Mouse (Mus musculus): Measurements from ENCODE around the gene Slc30a5. TPM values are rescaled to one million over a fixed set of nuclear protein-coding genes. Genes with fewer than 3 reads are reported as not detected.

Slc30a5 gene
- total and polyA plus RNA-seq, 3 experiments = 10.0 to 86.3 (median 72.5) TPM

DNA sequence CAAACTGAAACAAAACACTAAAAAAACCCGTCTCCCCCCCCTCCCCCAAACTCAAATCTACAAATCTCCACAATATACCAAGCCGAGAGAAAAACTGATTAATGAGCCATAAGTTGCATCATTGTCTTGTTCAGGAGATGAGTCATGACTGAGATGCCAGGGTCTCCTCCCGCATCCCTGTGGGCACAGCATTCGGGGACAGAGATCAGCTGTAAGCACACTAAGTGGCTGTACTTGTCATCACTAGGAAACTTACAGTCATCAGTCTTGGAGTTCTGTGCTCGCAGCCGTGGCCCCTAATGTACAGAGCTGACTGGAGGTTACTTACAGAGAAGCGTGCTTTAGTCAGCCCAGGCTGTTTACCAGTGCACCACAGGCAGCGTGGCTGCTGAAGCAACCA lies 13.0 kb upstream of the Slc30a5 start:
- DNase-seq (ENCODE audit: low spot score) = no peak
- Histone ChIP-seq H3K4me3 (ENCODE audit: low read depth, low read length) (no peak overlapping the region), H3K27me3 (ENCODE audit: insufficient read depth, low read length) (peaks cover 36% of the 10 kb centered on the region), H3K4me1 (ENCODE audit: insufficient read depth, low read depth, low read length) (peaks cover 11% of the 10 kb centered on the region; the same call in 1 of the 2 replicates), H3K9me3 (replicated peaks) (0 out of 2 replicates have a peak, but pooled peaks cover 2% of the 10 kb centered on the region), H3K36me3 (replicated peaks) (no peaks in the 10 kb centered on the region)
- TF ChIP-seq CTCF (IDR thresholded peaks at IDR 0.05; ENCODE audit: low read depth, low read length) (no peak), TAL1 (conservative IDR thresholded peaks at IDR 0.05; ENCODE audit: low read depth, low read length) (no peak), GATA2 (IDR thresholded peaks at IDR 0.05; ENCODE audit: borderline replicate concordance, low read depth, low read length) (no peak), GATA1 (IDR thresholded peaks at IDR 0.05; ENCODE audit: borderline replicate concordance, low read length) (no peak), POLR2AphosphoS5 (IDR thresholded peaks at IDR 0.05; ENCODE audit: insufficient replicate concordance, low read depth, low read length) (no peak)
- ATAC-seq (ENCODE audit: extremely low read depth, insufficient number of reproducible peaks, low FRiP score, poor library complexity, severe bottlenecking) = no peak

DNA sequence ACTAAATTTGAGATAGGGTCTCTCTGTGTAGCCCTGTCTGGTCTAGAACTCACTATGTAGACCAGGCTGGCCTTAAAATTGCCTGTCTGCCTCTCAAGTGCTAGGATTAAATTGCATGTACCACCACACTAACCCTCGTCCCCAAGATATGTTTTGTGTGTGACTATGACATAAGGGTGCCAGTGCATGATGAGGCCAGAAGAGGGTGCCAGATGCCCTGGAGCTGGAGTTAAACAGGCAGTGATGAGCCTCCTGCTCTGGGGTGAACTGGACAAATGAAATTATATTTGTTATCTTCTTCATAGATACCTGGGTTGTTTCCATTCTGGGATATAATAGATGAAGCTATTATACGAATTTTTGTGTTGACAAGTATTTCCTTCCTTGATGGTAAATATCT lies 10.7 kb upstream of the Slc30a5 start:
- Histone ChIP-seq H3K9me3 (replicated peaks) (no peaks in the 10 kb centered on the region), H3K4me3 (ENCODE audit: low read depth, low read length) (no peak overlapping the region), H3K4me1 (ENCODE audit: insufficient read depth, low read depth, low read length) (peaks cover 9% of the 10 kb centered on the region; the same call in 1 of the 2 replicates), H3K27me3 (ENCODE audit: insufficient read depth, low read length) (peaks cover 42% of the 10 kb centered on the region), H3K36me3 (replicated peaks) (no peaks in the 10 kb centered on the region)
- ATAC-seq (ENCODE audit: extremely low read depth, insufficient number of reproducible peaks, low FRiP score, poor library complexity, severe bottlenecking) (no peak; the same call in 1 of the 2 replicates), DNase-seq (ENCODE audit: low spot score) (no peak)
- TF ChIP-seq POLR2AphosphoS5 (IDR thresholded peaks at IDR 0.05; ENCODE audit: insufficient replicate concordance, low read depth, low read length) = no peak

DNA sequence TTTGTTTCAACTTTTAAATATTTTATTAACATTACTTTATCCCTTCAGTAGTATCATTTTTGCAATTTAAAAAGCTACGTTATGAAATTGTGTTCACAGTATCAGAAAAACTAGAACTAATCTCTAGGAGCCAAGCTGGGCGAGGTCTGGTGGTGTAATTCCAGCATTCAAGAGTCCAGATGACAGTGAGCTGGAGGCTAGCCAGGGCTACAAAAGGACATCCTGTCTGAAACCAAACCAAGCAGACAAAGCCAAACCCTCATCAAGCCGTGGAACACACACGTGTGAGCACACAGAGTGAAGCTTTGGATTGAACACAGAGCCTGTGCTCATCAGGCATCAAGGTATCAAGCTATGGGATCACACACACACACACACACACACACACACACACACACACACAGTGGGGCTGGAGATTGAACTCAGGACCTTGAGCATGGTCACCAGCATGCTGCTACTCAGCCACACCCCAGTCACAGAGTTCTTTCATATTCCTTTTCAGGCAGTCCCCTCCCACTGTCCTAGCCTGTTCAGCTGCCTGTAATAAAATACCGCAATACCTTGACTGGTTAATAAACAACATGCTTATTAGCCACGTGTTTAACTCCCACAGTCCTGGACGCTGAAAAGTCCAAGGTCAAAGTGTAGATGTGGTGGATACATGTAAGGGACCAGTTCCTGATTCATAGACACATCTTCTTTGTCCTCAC lies 9.9 kb upstream of the Slc30a5 start:
- H3K27me3 ChIP-seq (ENCODE audit: insufficient read depth, low read length) = peaks cover 47% of the 10 kb centered on the region
- H3K36me3 ChIP-seq (replicated peaks) = no peaks in the 10 kb centered on the region
- no peak for DNase-seq (ENCODE audit: low spot score)
- H3K4me3 ChIP-seq (ENCODE audit: low read depth, low read length) = no peak overlapping the region
- peaks cover 9% of the 10 kb centered on the region; the same call in 1 of the 2 replicates for H3K4me1 ChIP-seq (ENCODE audit: insufficient read depth, low read depth, low read length)
- no peaks in the 10 kb centered on the region for H3K9me3 ChIP-seq (replicated peaks)
- TF ChIP-seq TAL1 (conservative IDR thresholded peaks at IDR 0.05; ENCODE audit: low read depth, low read length) (no peak), GATA2 (IDR thresholded peaks at IDR 0.05; ENCODE audit: borderline replicate concordance, low read depth, low read length) (no peak), GATA1 (IDR thresholded peaks at IDR 0.05; ENCODE audit: borderline replicate concordance, low read length) (no peak), POLR2AphosphoS5 (IDR thresholded peaks at IDR 0.05; ENCODE audit: insufficient replicate concordance, low read depth, low read length) (no peak)
- no peak for ATAC-seq (ENCODE audit: extremely low read depth, insufficient number of reproducible peaks, low FRiP score, poor library complexity, severe bottlenecking)

DNA sequence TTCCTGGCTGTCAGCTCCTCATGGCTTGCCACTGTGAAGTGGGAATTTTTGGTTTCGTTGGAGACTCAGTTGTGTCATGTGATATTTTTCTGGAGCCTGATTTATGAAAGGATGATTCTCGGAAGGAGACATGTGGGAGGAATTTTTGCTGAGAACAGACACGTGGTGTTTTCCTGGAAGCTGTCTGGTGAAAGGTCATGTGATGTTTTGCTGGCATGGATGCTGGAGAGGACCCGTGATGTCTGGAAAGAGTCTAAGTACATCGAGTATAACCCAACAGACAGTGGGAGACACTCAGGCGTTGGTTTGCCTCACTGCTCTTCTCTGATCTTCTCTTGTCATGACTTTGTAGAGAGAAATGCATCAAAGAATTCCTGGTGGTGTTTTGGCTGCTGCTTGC lies 8.5 kb upstream of the Slc30a5 start:
- peaks cover 6% of the 10 kb centered on the region; the same call in 1 of the 2 replicates for H3K4me1 ChIP-seq (ENCODE audit: insufficient read depth, low read depth, low read length)

DNA sequence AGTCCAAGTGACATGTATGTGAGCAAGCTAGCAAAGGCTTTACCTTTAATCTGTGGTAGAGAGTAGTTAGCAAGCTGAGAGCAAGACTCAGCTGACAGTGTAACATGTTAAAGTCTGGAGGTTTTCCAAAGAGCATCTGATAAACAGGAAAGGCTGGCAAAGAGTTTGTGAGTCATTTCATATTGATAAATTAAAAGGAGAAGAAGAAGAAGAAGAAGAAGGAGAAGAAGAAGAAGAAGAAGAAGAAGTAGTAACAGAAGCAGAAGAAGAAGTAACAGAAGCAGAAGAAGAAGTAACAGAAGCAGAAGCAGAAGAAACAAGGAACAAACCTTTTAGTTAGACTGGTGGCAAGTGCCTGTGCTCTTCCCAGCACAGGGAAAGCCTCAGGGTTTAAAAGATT lies 1.6 kb upstream of the Slc30a5 start:
- DNase-seq (ENCODE audit: low spot score) (no peak), ATAC-seq (ENCODE audit: extremely low read depth, insufficient number of reproducible peaks, low FRiP score, poor library complexity, severe bottlenecking) (no peak)
- H3K9me3 ChIP-seq (replicated peaks) = no peaks in the 10 kb centered on the region
- peaks cover 9% of the 10 kb centered on the region for H3K36me3 ChIP-seq (replicated peaks)
- TF ChIP-seq CTCF (IDR thresholded peaks at IDR 0.05; ENCODE audit: low read depth, low read length) (no peak), GATA1 (IDR thresholded peaks at IDR 0.05; ENCODE audit: borderline replicate concordance, low read length) (no peak), POLR2AphosphoS5 (IDR thresholded peaks at IDR 0.05; ENCODE audit: insufficient replicate concordance, low read depth, low read length) (no peak), TAL1 (conservative IDR thresholded peaks at IDR 0.05; ENCODE audit: low read depth, low read length) (no peak)
- no peak overlapping the region for H3K4me3 ChIP-seq (ENCODE audit: low read depth, low read length)
- peaks cover 24% of the 10 kb centered on the region for H3K4me1 ChIP-seq (ENCODE audit: insufficient read depth, low read depth, low read length)
- peaks cover 29% of the 10 kb centered on the region for H3K27me3 ChIP-seq (ENCODE audit: insufficient read depth, low read length)

More for the DNA sequence above, 8.5 kb upstream of the Slc30a5 start:
- Histone ChIP-seq H3K9me3 (replicated peaks) (no peaks in the 10 kb centered on the region), H3K27me3 (ENCODE audit: insufficient read depth, low read length) (peaks cover 51% of the 10 kb centered on the region), H3K36me3 (replicated peaks) (no peaks in the 10 kb centered on the region), H3K4me3 (ENCODE audit: low read depth, low read length) (no peak overlapping the region)
- no peak for ATAC-seq (ENCODE audit: extremely low read depth, insufficient number of reproducible peaks, low FRiP score, poor library complexity, severe bottlenecking)
- no peak for TF ChIP-seq CTCF (IDR thresholded peaks at IDR 0.05; ENCODE audit: low read depth, low read length)
- TF ChIP-seq POLR2AphosphoS5 (IDR thresholded peaks at IDR 0.05; ENCODE audit: insufficient replicate concordance, low read depth, low read length) = no peak
- no peak for TF ChIP-seq GATA2 (IDR thresholded peaks at IDR 0.05; ENCODE audit: borderline replicate concordance, low read depth, low read length)
- TF ChIP-seq GATA1 (IDR thresholded peaks at IDR 0.05; ENCODE audit: borderline replicate concordance, low read length) = no peak
- TF ChIP-seq TAL1 (conservative IDR thresholded peaks at IDR 0.05; ENCODE audit: low read depth, low read length) = no peak
- DNase-seq (ENCODE audit: low spot score) = no peak

DNA sequence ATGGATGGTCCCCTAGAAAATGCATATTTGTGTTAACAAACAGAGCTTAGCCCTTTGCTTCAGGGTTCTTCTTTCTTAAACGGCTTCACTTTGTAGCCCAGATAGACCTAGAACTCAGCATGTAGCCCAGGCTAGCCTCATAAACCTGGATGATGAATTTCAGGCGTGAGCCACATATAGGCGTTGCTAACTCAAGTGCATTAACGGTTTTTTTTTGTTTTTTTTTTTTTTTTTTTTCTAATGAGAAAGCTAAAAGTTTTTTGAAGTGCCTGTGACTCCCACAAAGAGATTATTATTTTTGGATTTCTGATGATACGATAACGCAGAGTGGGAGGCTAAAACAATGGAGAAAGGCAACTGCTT lies 394 bp upstream of the Slc30a5 start:
- Histone ChIP-seq H3K9me3 (replicated peaks) (no peaks in the 10 kb centered on the region), H3K4me3 (ENCODE audit: low read depth, low read length) (peak overlapping the region; percentile 96; the same call in 1 of the 2 replicates), H3K27me3 (ENCODE audit: insufficient read depth, low read length) (peaks cover 22% of the 10 kb centered on the region), H3K36me3 (replicated peaks) (peaks cover 15% of the 10 kb centered on the region), H3K4me1 (ENCODE audit: insufficient read depth, low read depth, low read length) (peaks cover 30% of the 10 kb centered on the region)
- no peak for DNase-seq (ENCODE audit: low spot score)
- TF ChIP-seq GATA2 (IDR thresholded peaks at IDR 0.05; ENCODE audit: borderline replicate concordance, low read depth, low read length) (no peak), GATA1 (IDR thresholded peaks at IDR 0.05; ENCODE audit: borderline replicate concordance, low read length) (no peak), CTCF (IDR thresholded peaks at IDR 0.05; ENCODE audit: low read depth, low read length) (no peak), TAL1 (conservative IDR thresholded peaks at IDR 0.05; ENCODE audit: low read depth, low read length) (no peak), POLR2AphosphoS5 (IDR thresholded peaks at IDR 0.05; ENCODE audit: insufficient replicate concordance, low read depth, low read length) (no peak)
- 0 out of 2 replicates have a peak, but pooled peaks have one; percentile 1 for ATAC-seq (ENCODE audit: extremely low read depth, insufficient number of reproducible peaks, low FRiP score, poor library complexity, severe bottlenecking)

Data from G1E (cell line).